Mouse (Mus musculus) liver, embryonic 16.5 days (tissue): ENCODE measurements at regions not wholly inside any gene's neighbourhood (a gene's known extent, or its start where the extent isn't known, plus 50 kb on each side); places are given as distances from the start of the nearest gene placed in this dataset.
"Not testable (repeated sequence)": the region's sequence is repeated elsewhere in the genome, so short reads cannot be mapped to it uniquely, and the experiment has no call there.

ENCODE experiments used
- ATAC-seq: fragments of 200-750 bp; cut with Nextera tagmentation; 2 replicates; pipeline ENCODE4 v1.8.0; 2017; ENCODE audit warnings: low read depth, mild to moderate bottlenecking, moderate number of reproducible peaks, moderate library complexity
- H3K27ac ChIP-seq: fragments of 300-500 bp; sonication (generic); 2 replicates; pipeline ENCODE4 v1.5.1; 2014; ENCODE audit warnings: mild to moderate bottlenecking, low read length
- H3K27me3 ChIP-seq: fragments of 300-500 bp; sonication (generic); 2 replicates; pipeline ENCODE4 v1.6.1; 2014; ENCODE audit warnings: low read depth, low read length, mixed read lengths; ENCODE audit not compliant: control insufficient read depth, insufficient read depth
- H3K36me3 ChIP-seq: fragments of 300-500 bp; sonication (generic); 2 replicates; pipeline ENCODE4 v1.6.1; 2014; ENCODE audit warnings: mild to moderate bottlenecking; ENCODE audit not compliant: control insufficient read depth, insufficient read depth
- H3K4me1 ChIP-seq: fragments of 300-500 bp; sonication (generic); 2 replicates; pipeline ENCODE4 v1.6.1; 2014; ENCODE audit warnings: low read depth, low read length, mixed read lengths; ENCODE audit not compliant: control insufficient read depth
- H3K4me2 ChIP-seq: fragments of 300-500 bp; sonication (generic); 2 replicates; pipeline ENCODE4 v1.6.1; 2014; ENCODE audit warnings: low read depth, low read length, mixed read lengths
- H3K4me3 ChIP-seq: fragments of 300-500 bp; sonication (generic); 2 replicates; pipeline ENCODE4 v1.5.1; 2014; ENCODE audit warnings: low read depth, mild to moderate bottlenecking, low read length
- H3K9ac ChIP-seq: fragments of 300-500 bp; sonication (generic); 2 replicates; pipeline ENCODE4 v1.6.1; 2014; ENCODE audit warnings: low read depth, low read length
- H3K9me3 ChIP-seq: fragments of 300-500 bp; sonication (generic); replicated peaks from 2 replicates; pipeline ENCODE4 v1.6.1; 2016; ENCODE audit warnings: low read length; ENCODE audit not compliant: control insufficient read depth
- WGBS: fragments of 180-500 bp; shearing (Covaris S2); extraction: QIAGEN DNeasy Blood & Tissue Kit; methylation state at CpG from one replicate; pipeline ENCODE4 v1.1.7; 2014; ENCODE audit not compliant: insufficient replicate concordance; 5-methylcytosine and 5-hydroxymethylcytosine counted together

GRCm38 (mm10) chr3:121593143-121593542, 60.9 kb upstream of the Slc44a3 start:
- H3K4me3 ChIP-seq = no peak overlapping the region

GRCm38 (mm10) chr3:121589494-121589885, 57.3 kb upstream of the Slc44a3 start:
- ATAC-seq = no peak
- no peaks in the 10 kb centered on the region for H3K36me3 ChIP-seq
- no peak overlapping the region for H3K4me2 ChIP-seq
- H3K4me3 ChIP-seq = no peak overlapping the region
- H3K9ac ChIP-seq = no peak overlapping the region
- no peak overlapping the region for H3K27ac ChIP-seq
- no peaks in the 10 kb centered on the region for H3K27me3 ChIP-seq
- H3K9me3 ChIP-seq = no peaks in the 10 kb centered on the region
- 68% methylated on average over 9 of the region's 9 CpGs for WGBS
- no peaks in the 10 kb centered on the region for H3K4me1 ChIP-seq

More at GRCm38 (mm10) chr3:121593143-121593542, 60.9 kb upstream of the Slc44a3 start:
- H3K4me2 ChIP-seq = no peak overlapping the region
- H3K36me3 ChIP-seq = no peaks in the 10 kb centered on the region
- 25% methylated on average over 4 of the region's 4 CpGs for whole genome bisulfite sequencing
- H3K4me1 ChIP-seq = no peaks in the 10 kb centered on the region
- no peak overlapping the region for H3K27ac ChIP-seq
- no peak overlapping the region for H3K9ac ChIP-seq
- H3K27me3 ChIP-seq = no peaks in the 10 kb centered on the region
- no peaks in the 10 kb centered on the region for H3K9me3 ChIP-seq
- ATAC-seq = no peak

GRCm38 (mm10) chr3:121588737-121589493, 56.7 kb upstream of the Slc44a3 start:
- no peaks in the 10 kb centered on the region for H3K27me3 ChIP-seq
- H3K9me3 ChIP-seq = no peaks in the 10 kb centered on the region
- H3K27ac ChIP-seq = no peak overlapping the region
- no peak for ATAC-seq
- no peak overlapping the region for H3K4me2 ChIP-seq
- WGBS = 41% methylated on average over 14 of the region's 14 CpGs
- H3K4me1 ChIP-seq = no peaks in the 10 kb centered on the region
- H3K36me3 ChIP-seq = no peaks in the 10 kb centered on the region
- H3K9ac ChIP-seq = no peak overlapping the region
- no peak overlapping the region for H3K4me3 ChIP-seq

GRCm38 (mm10) chr3:121585306-121585705, 53.1 kb upstream of the Slc44a3 start:
- 74% methylated on average over 5 of the region's 5 CpGs for WGBS
- no peaks in the 10 kb centered on the region for H3K4me1 ChIP-seq
- H3K36me3 ChIP-seq = no peaks in the 10 kb centered on the region
- no peak overlapping the region for H3K4me3 ChIP-seq
- no peak for ATAC-seq
- H3K9ac ChIP-seq = no peak overlapping the region
- no peaks in the 10 kb centered on the region for H3K9me3 ChIP-seq
- no peaks in the 10 kb centered on the region for H3K27me3 ChIP-seq
- no peak overlapping the region for H3K27ac ChIP-seq
- H3K4me2 ChIP-seq = no peak overlapping the region

- 49% methylated on average over 5 of the region's 5 CpGs for WGBS
- H3K9me3 ChIP-seq = no peaks in the 10 kb centered on the region
- no peak overlapping the region for H3K9ac ChIP-seq
- H3K4me2 ChIP-seq = no peak overlapping the region
- H3K36me3 ChIP-seq = no peaks in the 10 kb centered on the region
- no peak overlapping the region for H3K4me3 ChIP-seq
- no peak overlapping the region for H3K27ac ChIP-seq
- no peaks in the 10 kb centered on the region for H3K4me1 ChIP-seq
- no peak for ATAC-seq
- H3K27me3 ChIP-seq = no peaks in the 10 kb centered on the region
Measured at GRCm38 (mm10) chr3:121584736-121585151, 52.5 kb upstream of the Slc44a3 start.

- Histone ChIP-seq H3K4me3 (no peak overlapping the region), H3K36me3 (no peaks in the 10 kb centered on the region)
- no peak for ATAC-seq
Measured at GRCm38 (mm10) chr3:121584317-121584716, 52.1 kb upstream of the Slc44a3 start.

GRCm38 (mm10) chr3:121582711-121583110, 50.5 kb upstream of the Slc44a3 start:
- not testable (repeated sequence) for H3K27ac ChIP-seq, H3K4me1 ChIP-seq, ATAC-seq, H3K36me3 ChIP-seq, H3K4me2 ChIP-seq, H3K4me3 ChIP-seq, H3K27me3 ChIP-seq, H3K9ac ChIP-seq, H3K9me3 ChIP-seq
- WGBS = 61% methylated on average over 4 of the region's 4 CpGs

More at GRCm38 (mm10) chr3:121584317-121584716, 52.1 kb upstream of the Slc44a3 start:
- H3K4me1 ChIP-seq = no peaks in the 10 kb centered on the region
- H3K27me3 ChIP-seq = no peaks in the 10 kb centered on the region
- H3K4me2 ChIP-seq = no peak overlapping the region
- no peaks in the 10 kb centered on the region for H3K9me3 ChIP-seq
- H3K27ac ChIP-seq = no peak overlapping the region
- no peak overlapping the region for H3K9ac ChIP-seq
